Mouse (Mus musculus): ENCODE data around the gene Arl6ip5. TPM values are rescaled to one million over a fixed set of nuclear protein-coding genes. Genes with fewer than 3 reads are reported as not detected.
A peak's percentile ranks its signal among the peaks of the same experiment; 100 is the strongest.

Arl6ip5 gene
- total RNA-seq (2021) (100 to 1,000 TPM; 115 to 146 TPM), polyA plus RNA-seq (2012; rRNA removed) (40.7 and 47.9 TPM in 2 replicates)
- long read RNA-seq, transcript Arl6ip5-201 (3 exons, 1,442 nt) = major isoform, 115 of 118 reads
- long read RNA-seq, partial matches to known transcripts = 0 of 118 reads
- long read RNA-seq, other reads (novel, unspliced or antisense) = 3 of 118 reads

GRCm38 (mm10) chr6:97210191-97210961, at the start of gene Arl6ip5:
TSS of gene Arl6ip5 (plus strand) at chr6:97210689.
- peak; percentile 94 for DNase-seq

DNA sequence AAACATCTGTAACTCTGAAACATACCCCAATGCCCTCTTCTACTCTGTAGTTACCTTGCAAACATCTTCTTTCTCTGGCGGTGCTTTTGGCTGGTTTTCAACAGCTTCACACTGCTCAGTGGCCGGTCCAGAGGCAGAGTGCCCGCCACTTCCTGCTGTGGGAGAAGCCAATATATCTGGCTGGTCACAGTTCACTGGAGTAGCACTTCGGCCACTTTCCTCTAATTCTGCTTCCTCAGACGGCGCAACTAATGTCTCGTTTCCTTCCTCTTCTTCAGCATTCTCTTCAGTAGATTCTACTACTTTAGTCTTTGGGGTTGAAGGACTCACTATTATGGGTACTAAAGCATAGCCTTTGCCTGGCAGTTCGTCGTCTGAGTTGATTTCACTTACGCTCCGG, 34.8 kb upstream of the Arl6ip5 start:
- no peak for DNase-seq

GRCm38 (mm10) chr6:97178491-97179366, 31.8 kb upstream of the Arl6ip5 start, which contains the start of gene Tmf1:
TSS of gene Tmf1 (minus strand) at chr6:97179122.
- peak; percentile 98 for DNase-seq

DNA sequence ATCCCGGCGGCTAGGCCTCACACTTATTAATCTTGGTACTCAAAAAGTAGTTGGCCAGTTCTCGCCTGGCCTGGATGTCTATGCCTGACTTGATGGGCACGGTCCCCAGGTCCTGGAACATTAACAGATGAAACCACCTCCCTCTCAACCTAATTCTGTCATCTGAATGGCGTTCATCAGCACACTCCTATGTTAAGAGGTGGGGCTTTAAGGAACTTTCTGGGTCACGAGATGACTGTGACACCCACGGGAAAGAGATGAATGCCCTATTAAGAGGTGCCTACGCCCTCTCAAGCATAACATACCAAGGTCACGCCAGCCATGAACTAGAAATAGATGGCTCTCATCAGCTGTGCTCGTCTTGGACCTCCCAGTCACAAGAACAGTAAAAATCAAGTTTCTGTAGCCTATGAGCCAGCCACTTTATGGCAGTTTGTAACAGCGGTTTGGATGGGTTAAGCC, 31.1 kb upstream of the Arl6ip5 start:
- DNase-seq = no peak

DNA sequence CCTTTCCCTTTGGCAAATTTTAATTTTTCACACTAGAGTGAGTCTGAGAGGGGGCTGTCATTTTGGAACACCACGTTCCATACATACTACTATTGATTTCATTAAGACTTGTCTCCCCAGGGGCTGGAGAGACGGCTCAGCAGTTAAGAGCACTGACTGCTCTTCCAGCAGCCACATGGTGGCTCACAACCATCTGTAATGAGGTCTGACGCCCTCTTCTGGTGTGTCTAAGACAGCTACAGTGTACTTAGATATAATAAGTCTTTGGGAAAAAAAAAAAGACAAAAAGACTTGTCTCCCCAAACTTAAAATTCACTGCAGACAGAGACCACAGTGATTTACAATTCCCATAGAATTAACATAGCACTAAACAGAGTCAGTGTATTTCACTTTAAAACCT, 10.1 kb upstream of the Arl6ip5 start:
- DNase-seq = no peak

DNA sequence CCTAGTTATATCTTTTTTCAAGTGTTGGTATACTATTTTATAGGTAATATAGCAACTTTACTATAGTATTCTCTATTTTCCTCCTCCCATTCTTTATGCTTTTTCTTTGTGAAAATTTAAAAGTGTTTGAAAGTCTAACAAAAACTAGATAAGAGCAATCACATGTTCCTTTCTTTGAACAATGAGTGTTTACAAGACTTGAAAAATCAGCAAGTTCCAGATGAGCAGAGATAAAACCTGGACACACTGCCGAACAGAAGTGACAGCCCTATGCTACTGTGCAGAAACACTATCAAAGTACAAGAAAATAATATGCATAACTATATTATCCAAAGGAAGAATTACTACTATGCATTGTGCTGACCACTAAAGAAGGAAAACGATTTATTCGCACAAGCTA, 8.0 kb upstream of the Arl6ip5 start:
- DNase-seq = no peak

DNA sequence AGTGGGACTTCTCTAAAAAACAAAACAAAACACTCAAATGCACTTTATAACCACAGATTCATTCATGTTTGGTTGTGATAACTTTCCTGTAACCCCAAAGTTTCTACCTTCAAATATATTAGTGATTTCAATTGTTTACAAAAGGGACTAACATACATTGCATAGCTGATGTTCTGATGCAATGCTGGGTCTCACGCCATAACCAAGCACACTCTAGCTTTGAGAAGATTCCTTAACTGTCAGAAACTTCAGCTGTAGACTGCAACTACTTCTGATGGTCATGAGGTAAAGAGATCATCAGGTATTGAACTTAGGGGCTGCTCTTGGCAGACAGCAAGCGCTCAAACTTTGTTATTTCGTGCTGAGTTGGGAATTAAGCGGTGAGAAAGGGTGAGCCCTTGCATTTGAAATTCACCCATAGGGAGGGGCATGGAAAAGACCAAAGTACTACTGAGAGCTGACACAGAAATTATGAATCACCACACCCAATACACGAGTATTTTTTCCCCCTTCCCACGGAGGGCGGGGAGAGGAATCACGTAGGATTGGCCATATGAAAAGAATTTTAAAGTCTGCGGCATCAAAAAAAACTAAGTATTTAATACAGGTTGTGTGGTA, 6.1 kb upstream of the Arl6ip5 start:
- peak; percentile 25 for DNase-seq

- DNase-seq = peak; percentile 62
Observed at GRCm38 (mm10) chr6:97204952-97205351, 5.5 kb upstream of the Arl6ip5 start.

GRCm38 (mm10) chr6:97205439-97205885, 5.0 kb upstream of the Arl6ip5 start, which contains the start of gene Uba3:
TSS of gene Uba3 (minus strand) at chr6:97205647.
- DNase-seq = peak; percentile 100

GRCm38 (mm10) chr6:97207085-97207484, 3.4 kb upstream of the Arl6ip5 start:
- no peak for DNase-seq

GRCm38 (mm10) chr6:97208406-97208805, 2.1 kb upstream of the Arl6ip5 start:
- no peak for DNase-seq

GRCm38 (mm10) chr6:97209201-97209600, 1.3 kb upstream of the Arl6ip5 start:
- DNase-seq = no peak

- DNase-seq = no peak
Observed at GRCm38 (mm10) chr6:97209751-97210150, 738 bp upstream of the Arl6ip5 start.

DNA sequence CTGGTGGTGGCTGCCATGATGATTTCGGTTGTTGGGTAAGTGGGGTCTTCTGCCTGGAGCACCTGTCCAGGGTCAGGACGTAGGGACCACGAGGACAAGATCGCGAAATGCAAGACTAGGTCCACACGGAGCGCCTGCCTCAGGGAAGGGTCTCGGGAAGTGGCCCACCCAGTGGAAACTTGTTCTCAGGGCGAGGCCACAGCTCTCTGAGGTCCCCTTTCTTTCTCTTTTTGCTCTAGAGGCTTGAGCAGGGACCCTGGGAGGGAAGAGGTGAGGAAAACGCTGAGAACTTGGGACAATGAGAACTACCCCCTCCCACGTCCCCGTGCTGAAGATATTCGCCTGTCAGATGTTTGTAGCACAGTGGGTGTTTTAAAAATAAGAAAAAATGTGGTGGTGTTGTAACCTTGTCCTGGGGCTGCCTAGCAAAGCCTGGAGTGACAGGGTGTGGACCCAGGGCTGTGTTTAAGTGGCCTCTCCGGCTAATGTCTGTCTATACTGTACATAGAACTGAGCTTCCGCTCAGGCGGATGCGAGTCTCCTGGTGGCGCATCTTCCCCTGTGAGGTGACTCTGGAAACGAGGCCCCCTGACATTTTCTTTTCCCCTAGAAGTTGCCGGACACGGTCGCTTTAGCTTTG, 593 bp downstream of the Arl6ip5 start:
- no peak for DNase-seq

DNA sequence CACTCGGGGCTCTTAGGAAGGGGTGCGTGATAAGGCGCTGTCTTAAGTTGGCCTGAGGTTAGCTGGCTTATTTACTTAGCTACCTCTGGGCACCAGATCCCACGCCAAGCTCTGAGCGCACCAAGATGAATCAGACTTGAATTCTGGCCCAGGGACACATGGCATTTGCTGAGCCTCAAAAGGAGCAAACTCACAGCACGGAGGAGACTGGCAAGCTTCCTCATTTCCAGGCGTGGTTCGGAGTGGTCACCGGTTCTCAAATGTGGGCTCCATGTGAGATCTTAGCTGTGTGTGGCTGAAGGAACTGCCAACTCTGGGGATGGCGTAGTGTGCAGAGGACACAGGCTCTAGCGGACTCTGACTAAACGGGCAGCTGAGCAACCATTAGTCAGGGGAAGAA, 1.5 kb downstream of the Arl6ip5 start:
- DNase-seq = peak; percentile 84

DNA sequence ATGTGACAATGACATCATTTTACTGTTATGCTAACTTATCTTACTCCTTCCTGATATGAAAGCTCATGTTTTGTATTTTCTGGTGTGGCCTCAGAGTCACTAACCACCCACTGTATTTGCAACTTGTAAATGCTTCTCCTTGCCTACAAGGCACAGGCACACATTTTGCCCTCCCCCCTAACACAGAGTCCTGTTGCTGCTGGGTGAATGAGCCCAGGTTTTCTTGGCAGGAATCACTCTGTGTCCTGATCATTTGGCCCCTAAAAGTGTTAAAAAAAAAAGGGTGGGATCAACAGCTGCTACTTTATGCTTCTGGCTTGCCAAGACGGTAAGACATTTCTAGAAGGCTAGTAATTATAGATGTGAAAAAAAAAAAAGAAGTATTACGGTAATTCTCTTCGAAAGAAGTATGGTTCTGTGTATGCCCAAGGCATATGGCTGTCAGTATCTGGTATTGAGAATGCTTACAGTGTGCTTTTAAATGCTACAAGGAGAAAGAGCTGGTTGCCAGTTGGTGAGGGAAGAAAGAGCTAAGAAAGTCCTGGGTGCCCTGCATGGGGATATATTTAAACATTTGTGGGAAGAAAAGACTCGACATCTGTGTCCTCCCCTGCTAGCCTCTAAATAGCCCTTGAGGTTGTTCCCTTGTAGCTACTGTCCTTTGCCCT, 5.8 kb downstream of the Arl6ip5 start:
- no peak for DNase-seq

DNA sequence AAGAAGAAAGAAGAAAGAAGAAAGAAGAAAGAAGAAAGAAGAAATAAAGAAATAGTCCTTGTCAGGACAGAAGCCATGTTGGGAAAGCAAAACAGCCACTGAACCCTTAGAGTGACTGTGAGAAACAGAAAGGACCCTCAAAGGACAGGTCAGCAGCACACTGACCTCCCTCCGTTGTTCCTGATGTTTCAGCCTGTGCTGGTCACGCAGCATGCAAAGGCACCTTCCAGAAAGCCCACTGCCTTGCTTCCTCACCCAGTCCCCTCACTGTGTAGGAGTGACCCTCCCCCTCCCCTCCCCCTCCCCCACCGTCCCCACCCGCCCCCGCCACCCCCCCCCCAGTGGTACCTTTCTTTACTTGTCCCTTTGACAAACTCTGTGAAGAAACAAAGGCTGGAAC, 10.2 kb downstream of the Arl6ip5 start:
- no peak for DNase-seq

GRCm38 (mm10) chr6:97221205-97222025, 10.9 kb downstream of the Arl6ip5 start:
- no peak for DNase-seq

- DNase-seq = no peak
Observed at GRCm38 (mm10) chr6:97222321-97222720, 11.8 kb downstream of the Arl6ip5 start.

- no peak for DNase-seq
Observed at GRCm38 (mm10) chr6:97222931-97223467, 12.5 kb downstream of the Arl6ip5 start.
